Mouse (Mus musculus) embryo, embryonic 11 days (tissue): ENCODE data around the gene Mmd2.

Experiments used
- DNase-seq: peaks from one replicate; pipeline ENCODE4 v3.0.0-alpha.2; 2015

Gene Mmd2

DNA sequence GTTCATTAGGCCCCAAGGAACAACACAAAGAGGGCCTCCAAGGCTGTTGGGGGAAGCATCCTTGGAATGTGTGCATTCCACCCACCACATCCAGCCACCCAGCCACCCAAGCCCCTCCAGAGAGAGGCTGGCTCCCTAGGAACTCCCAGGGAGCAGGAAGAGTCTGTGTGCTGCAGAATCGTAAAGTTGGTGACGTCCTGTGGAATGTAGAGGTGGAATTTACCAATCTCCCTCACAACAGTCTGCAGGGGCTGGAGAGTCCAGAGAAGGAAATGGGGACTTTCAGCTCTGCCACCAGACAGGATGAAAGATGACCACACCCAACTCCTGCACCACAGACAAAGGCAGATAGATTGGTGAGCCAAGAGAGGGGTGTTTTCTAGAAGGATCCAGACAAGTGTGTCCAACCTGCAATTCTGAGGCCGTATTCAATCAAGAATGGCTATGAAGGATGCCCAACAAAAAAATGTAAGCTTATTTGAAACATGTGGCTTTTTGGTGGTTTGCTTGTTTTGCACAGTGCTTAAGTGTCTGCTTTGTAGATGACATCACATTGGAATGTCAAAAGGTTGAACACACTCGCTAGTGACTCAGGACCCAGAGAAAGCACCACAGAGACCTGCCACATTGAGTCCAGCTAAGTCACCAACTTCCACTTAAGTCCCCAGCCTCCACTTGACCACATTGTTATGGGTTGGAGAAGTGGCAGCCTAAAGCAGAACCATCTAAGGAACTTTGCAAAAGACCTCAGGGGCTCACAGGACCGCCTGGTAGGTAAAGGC, 63.4 kb downstream of the Mmd2 start:
- no peak for DNase-seq

DNA sequence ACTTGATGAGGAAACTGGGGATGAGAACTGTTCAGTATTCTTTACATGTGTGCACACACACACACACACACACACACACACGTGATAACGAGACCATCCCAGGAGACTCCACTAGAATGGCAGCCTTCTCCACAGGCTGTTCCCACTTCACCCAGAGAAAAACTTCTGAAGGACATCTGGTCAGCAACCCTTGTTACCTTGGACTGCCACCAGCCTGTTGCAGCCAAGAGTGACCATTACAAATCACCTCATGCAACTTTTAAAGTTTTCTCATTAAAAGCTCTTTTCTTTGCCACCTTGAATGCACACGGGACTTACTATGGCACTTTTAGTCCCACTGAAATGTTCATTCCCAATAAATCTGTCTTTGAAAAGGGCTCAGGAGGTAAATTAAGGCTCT, 71.3 kb downstream of the Mmd2 start:
- DNase-seq, result no peak

GRCm38 (mm10) chr5:142535388-142535787, 73.2 kb downstream of the Mmd2 start:
- no peak for DNase-seq

DNA sequence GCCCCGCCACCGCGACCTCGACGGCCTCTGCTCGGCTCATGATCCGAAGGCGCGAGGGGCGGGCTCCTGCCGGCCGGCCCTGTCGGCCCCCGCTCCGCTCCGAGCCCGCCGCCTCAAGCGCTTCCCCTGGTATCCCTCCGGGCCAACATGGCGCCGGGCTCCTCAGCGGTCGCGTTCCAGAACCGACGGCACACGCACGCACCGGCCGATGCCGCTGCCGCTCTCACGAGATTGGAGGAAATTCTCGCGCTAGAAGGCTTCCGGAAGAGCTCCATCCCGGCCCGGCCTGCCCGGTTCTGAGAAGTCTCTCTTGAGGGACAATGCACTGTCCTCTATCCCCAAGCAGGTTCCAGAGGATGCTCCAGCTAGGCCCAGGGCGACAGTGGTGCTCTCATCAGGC, 78.7 kb downstream of the Mmd2 start, which contains the start of gene Papolb:
Gene Papolb, minus strand, starts transcription at position 162 of the 400 bp plus-strand sequence.
- peak; percentile 50 for DNase-seq

DNA sequence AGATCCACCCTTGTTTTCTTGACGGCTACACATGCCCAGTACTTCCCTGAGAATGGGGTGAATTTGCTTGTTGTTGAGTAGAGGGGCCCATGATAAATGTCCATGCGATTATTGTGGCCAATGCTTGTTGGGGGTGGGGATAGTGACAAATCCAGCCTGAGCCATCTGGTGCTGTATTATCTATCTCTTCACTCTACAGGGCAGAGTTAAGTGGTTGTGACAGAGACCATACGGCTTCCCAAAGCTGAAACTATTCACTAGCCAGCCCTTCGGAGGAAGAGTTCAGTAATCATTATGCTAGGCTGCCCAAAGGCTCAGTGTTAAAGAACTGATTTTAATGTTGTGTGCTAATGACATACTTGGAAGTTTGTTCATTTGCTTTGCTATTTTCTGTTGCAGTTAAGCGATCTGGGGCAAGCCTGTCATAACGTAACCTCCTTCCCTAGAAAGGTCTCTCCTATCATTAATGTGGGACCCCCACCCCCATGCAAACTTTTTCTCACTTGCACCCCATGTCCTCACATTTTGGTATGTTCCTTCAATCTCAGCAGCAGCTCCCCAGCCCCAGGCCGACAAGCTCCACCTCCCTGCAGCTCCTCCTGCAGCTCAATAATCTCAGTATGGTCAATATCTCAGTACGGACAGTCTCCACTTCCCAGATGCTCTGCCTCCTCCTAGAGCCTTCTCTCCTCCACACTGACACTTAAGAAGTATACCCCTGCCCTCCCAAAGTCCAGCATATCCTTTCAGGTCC, 83.7 kb downstream of the Mmd2 start:
- DNase-seq, result no peak

DNA sequence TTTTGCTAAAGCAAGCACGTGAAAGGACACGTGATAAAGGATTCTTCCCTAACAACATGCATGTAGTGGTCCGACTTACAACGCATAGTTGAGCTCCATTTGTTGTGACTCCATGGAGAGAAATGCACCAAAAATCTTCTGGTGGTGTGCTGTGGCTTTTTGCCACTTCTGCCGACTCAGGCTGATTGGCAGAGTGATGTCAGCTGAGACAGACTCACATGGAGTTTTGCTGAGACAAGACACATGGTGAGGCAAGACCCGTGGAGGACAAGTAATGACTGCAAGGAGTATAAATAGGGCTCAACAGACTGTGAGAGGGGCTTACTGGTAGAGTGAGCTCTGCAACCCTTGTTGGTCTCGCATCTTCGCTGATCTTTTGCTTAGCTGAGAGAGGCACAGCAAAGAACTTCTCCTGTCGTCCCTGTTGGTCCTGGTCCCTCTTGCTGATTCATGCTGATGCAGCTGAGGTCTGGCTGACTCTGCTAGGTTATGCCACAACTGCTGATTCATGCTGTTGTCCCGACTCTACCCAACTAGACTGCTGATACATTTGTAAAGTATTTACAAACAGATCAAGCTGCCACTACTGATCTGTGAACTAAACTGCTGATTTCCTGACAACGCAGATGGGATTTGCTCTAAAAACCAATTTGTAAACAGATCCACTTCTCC, 87.3 kb downstream of the Mmd2 start:
- DNase-seq, result no peak

- DNase-seq, result no peak
Measured at GRCm38 (mm10) chr5:142520360-142520759, 88.2 kb downstream of the Mmd2 start.

- peak; percentile 27 for DNase-seq
Measured at GRCm38 (mm10) chr5:142518973-142519372, 89.6 kb downstream of the Mmd2 start.
